Mouse (Mus musculus) liver, embryonic 14.5 days (tissue): Measurements from ENCODE around the gene Olfr544. TPM values are rescaled to one million over a fixed set of nuclear protein-coding genes. Genes with fewer than 3 reads are reported as not detected.
A peak's percentile ranks its signal among the peaks of the same experiment; 100 is the strongest.
"Not testable (repeated sequence)": the region's sequence is repeated elsewhere in the genome, so short reads cannot be mapped to it uniquely, and the experiment has no call there.

Experiments used
- ATAC-seq: fragments of 200-750 bp; cut with Nextera tagmentation; 2 replicates; pipeline ENCODE4 v1.8.0; 2017; ENCODE audit warnings: moderate number of reproducible peaks, mild to moderate bottlenecking, moderate library complexity; ENCODE audit not compliant: insufficient read depth
- DNase-seq, 3 experiments: peaks; one replicate each; pipeline ENCODE4 v3.0.0-alpha.2; 2012 to 2013; ENCODE audit warnings: low read depth in 3 of 3, low spot score in 3 of 3
- H3K27ac ChIP-seq: fragments of 300-500 bp; sonication (generic); 2 replicates; pipeline ENCODE4 v1.5.1; 2014; ENCODE audit warnings: moderate library complexity, mild to moderate bottlenecking, control low read depth, inconsistent platforms
- H3K27me3 ChIP-seq: fragments of 300-500 bp; sonication (generic); 2 replicates; pipeline ENCODE4 v1.6.1; 2014; ENCODE audit warnings: mild to moderate bottlenecking, low read length, moderate library complexity; ENCODE audit not compliant: control insufficient read depth, insufficient read depth
- H3K36me3 ChIP-seq: fragments of 300-500 bp; sonication (generic); replicated peaks from 2 replicates; pipeline ENCODE4 v1.6.1; 2014; ENCODE audit warnings: low read depth; ENCODE audit not compliant: control insufficient read depth, insufficient read depth
- H3K4me1 ChIP-seq, 2 experiments: fragments of 200-500 bp in 1 of 2; fragments of 300-500 bp in 1 of 2; sonication (generic) in 1 of 2; replicated peaks; 2 replicates each; pipeline ENCODE4 v1.6.1; 2012 to 2014; ENCODE audit warnings: antibody characterized with exemption in 1 of 2, inconsistent platforms in 1 of 2, low read length in 1 of 2; ENCODE audit not compliant: control insufficient read depth in 2 of 2, insufficient read depth in 2 of 2
- H3K4me2 ChIP-seq: fragments of 300-500 bp; sonication (generic); 2 replicates; pipeline ENCODE4 v1.6.1; 2014; ENCODE audit warnings: low read depth, mild to moderate bottlenecking, control low read depth, moderate library complexity
- H3K4me3 ChIP-seq, 2 experiments: fragments of 200-500 bp in 1 of 2; fragments of 300-500 bp in 1 of 2; sonication (generic) in 1 of 2; 2 replicates each; pipeline ENCODE4 v1.5.1; 2012 to 2014; ENCODE audit warnings: low read depth in 2 of 2, low read length in 2 of 2, mild to moderate bottlenecking in 2 of 2, control low read depth in 1 of 2, inconsistent platforms in 1 of 2, moderate library complexity in 1 of 2; ENCODE audit not compliant: insufficient read depth in 1 of 2
- H3K9ac ChIP-seq: fragments of 300-500 bp; sonication (generic); replicated peaks from 2 replicates; pipeline ENCODE4 v1.6.1; 2014; ENCODE audit warnings: mild to moderate bottlenecking, control low read depth, moderate library complexity
- H3K9me3 ChIP-seq: fragments of 300-500 bp; sonication (generic); 2 replicates; pipeline ENCODE4 v1.6.1; 2016; ENCODE audit warnings: low read length, mixed read lengths; ENCODE audit not compliant: control insufficient read depth
- CTCF ChIP-seq: IDR thresholded peaks from 2 replicates; pipeline ENCODE4 v1.5.1; 2016; ENCODE audit warnings: antibody characterized with exemption, low read depth, control low read depth
- EP300 ChIP-seq: IDR thresholded peaks from 2 replicates; pipeline ENCODE4 v1.6.1; 2016; ENCODE audit warnings: antibody characterized with exemption, low read depth
- WGBS: fragments of 180-500 bp; shearing (Covaris S2); extraction: QIAGEN DNeasy Blood & Tissue Kit; methylation state at CpG from one replicate; pipeline ENCODE4 v1.1.7; 2014; ENCODE audit not compliant: insufficient replicate concordance; 5-methylcytosine and 5-hydroxymethylcytosine counted together
- polyA plus RNA-seq, 2 experiments: library from polyadenylated mRNA; depleted of rRNA in 1 of 2; stranded (reverse) in 1 of 2; unstranded in 1 of 2; fragments of >200 nt; fragmentation: Nextera tagmentation in 1 of 2; extraction: Ambion mirVana in 1 of 2; gene quantifications; 2 replicates each; pipeline versions ENCODE4 v1.2.1 to v1.2.3; 2012 to 2014

The Olfr544 gene
- polyA plus RNA-seq, 2 experiments: 0.17 TPM; not detected in 1

DNA sequence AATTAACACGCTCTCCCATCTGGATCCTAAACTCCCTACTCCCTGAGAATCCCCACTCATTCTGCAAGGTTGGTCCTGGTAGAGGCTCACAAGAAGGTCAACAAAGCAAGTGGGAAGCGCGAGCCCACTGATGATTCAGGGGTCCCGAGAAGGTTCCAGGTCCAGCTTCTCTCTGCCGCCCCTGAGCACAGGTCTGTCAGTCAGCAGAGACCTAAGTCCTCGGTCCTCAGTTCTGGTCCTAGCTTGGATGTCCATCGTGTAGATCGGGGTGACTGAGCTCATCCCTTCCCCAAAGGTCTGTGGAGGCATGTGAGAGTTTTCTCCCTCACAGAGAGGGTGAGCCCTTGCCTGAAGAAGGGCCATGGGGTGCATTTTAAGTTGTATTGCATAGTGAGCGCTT is 20.0 kb upstream of the Olfr544 start:
- Histone ChIP-seq H3K4me2 (no peak overlapping the region), H3K27me3 (no peaks in the 10 kb centered on the region; the same call in 1 of the 2 replicates), H3K4me3 (no peak overlapping the region), H3K4me1 (no peaks in the 10 kb centered on the region), H3K9ac (no peak overlapping the region), H3K9me3 (no peaks in the 10 kb centered on the region), H3K36me3 (no peaks in the 10 kb centered on the region), H3K27ac (no peak overlapping the region)
- ATAC-seq (no peak), DNase-seq (no peak)
- 77% methylated on average over 9 of the region's 9 CpGs for WGBS
- TF ChIP-seq EP300 (no peak), CTCF (no peak)

DNA sequence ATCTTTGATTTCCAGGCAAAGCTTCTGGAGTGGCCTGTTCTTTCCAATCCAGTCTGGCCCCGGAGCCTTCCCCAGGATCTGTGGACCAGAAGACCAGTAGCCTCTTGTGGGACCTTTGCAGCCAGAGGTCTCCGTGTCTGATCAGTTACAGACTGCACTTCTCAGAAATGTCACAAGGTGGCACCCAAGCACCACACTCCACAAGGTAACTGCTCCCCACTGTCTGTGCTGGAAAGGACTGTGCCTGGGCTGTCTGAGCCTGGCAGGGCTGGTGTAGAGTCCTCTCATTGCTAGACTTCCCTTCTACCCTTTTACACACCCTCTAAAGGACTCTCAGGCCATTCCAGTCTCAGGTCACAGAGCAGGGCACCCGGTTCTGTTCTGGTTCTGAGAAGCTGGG is 18.7 kb upstream of the Olfr544 start:
- TF ChIP-seq EP300: no peak
- peak; percentile 87 for TF ChIP-seq CTCF
- Histone ChIP-seq H3K4me2 (no peak overlapping the region), H3K9ac (no peak overlapping the region), H3K27ac (no peak overlapping the region), H3K36me3 (no peaks in the 10 kb centered on the region), H3K9me3 (no peaks in the 10 kb centered on the region), H3K4me1 (no peaks in the 10 kb centered on the region), H3K27me3 (no peaks in the 10 kb centered on the region), H3K4me3 (no peak overlapping the region)
- peak; percentile 47; the same call in 1 of the 2 replicates for ATAC-seq
- WGBS: 36% methylated on average over 3 of the region's 3 CpGs
- DNase-seq: peak; percentile 23 to 37 (median 29)

DNA sequence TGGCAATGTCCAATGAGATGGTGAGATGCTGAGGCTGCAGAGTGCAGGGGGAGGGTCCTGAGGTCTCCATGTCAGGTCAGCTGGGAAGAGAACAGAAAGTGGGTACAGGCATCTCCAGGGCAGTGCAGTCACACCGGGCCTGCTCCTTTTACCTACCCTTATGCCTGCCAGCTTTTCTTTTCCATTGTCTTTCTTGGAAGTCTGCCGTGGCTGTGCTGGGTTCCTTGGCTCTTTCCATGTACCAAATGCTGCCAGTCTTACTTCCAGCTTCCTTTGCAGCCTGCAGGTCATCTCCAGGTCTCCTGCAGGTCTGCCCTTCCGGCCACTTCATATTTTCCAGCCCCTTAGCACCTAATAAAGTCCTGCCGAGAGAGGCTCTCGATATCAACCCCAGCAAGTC is 13.9 kb upstream of the Olfr544 start:
- 57% methylated on average over 5 of the region's 5 CpGs for WGBS
- TF ChIP-seq EP300 (no peak), CTCF (no peak)

DNA sequence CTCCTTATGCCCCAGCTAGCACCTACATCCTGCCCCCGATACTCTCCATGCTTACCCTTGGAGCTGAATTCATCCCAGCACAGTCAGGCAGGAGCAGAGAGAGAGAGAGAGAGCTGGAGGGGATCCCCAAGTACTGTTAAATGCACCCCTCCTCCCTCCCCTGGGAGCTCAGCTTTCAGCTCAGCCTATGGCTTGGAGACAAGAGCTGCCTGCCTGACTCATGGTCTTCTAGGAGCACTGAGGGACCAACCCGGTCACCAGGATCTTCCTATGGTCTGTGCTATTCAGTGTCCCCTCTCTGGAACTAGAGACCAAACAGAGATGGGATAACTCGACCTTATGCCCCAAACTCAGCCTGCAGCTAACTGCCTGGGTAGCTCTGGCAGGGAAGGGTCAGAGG is 11.4 kb upstream of the Olfr544 start, which contains the start of gene Olfr545:
Olfr545 (minus strand) TSS at position 101 of the 400 bp plus-strand sequence.
- 41% methylated on average over 3 of the region's 3 CpGs for WGBS

More for the DNA sequence above, 13.9 kb upstream of the Olfr544 start:
- no peaks in the 10 kb centered on the region for H3K4me1 ChIP-seq
- no peak overlapping the region for H3K27ac ChIP-seq
- H3K9ac ChIP-seq: no peak overlapping the region
- no peaks in the 10 kb centered on the region for H3K9me3 ChIP-seq
- no peak overlapping the region for H3K4me2 ChIP-seq
- no peaks in the 10 kb centered on the region for H3K36me3 ChIP-seq
- DNase-seq (no peak), ATAC-seq (no peak)
- no peaks in the 10 kb centered on the region for H3K27me3 ChIP-seq
- no peak overlapping the region for H3K4me3 ChIP-seq

DNA sequence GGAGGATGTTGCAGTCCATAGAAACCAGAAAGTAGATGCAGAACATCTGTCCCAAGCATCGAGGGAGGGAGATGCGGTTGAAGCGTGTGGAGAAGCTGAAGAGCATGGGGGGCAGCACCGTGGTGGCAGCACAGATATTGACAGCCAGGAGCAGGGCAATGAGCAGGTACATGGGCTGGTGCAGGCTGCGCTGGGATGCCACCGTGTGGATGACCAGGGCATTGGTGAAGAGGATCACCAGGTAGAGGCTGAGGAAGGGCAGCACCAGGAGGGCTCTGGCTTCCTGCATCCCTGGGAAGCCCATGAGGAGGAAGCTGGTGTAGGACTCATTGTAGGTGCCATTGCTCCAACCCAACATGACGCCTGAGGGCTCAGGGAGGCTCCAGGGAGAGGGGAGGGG is 6.3 kb upstream of the Olfr544 start:
- H3K4me3 ChIP-seq, DNase-seq, H3K27ac ChIP-seq, H3K9me3 ChIP-seq, H3K4me2 ChIP-seq, ATAC-seq, H3K36me3 ChIP-seq, H3K4me1 ChIP-seq, H3K27me3 ChIP-seq, H3K9ac ChIP-seq: not testable (repeated sequence)
- 33% methylated on average over 6 of the region's 7 CpGs for WGBS

More for the DNA sequence above, 11.4 kb upstream of the Olfr544 start, which contains the start of gene Olfr545:
- DNase-seq: no peak
- Histone ChIP-seq H3K4me1 (no peaks in the 10 kb centered on the region), H3K4me3 (no peak within 1 kb of the TSS), H3K27me3 (no peaks in the 10 kb centered on the region), H3K9ac (no peak within 1 kb of the TSS), H3K9me3 (no peaks in the 10 kb centered on the region), H3K36me3 (no peaks in the 10 kb centered on the region), H3K27ac (no peak within 1 kb of the TSS), H3K4me2 (no peak within 1 kb of the TSS)
- ATAC-seq: no peak
- TF ChIP-seq CTCF (no peak), EP300 (no peak)
